Mouse (Mus musculus) MEL (cell line): ENCODE results near the gene Cldn19. TPM values are rescaled to one million over a fixed set of nuclear protein-coding genes. Genes with fewer than 3 reads are reported as not detected.

Experiments used
- DNase-seq: peaks from one replicate; pipeline ENCODE4 v3.0.0; 2011; ENCODE audit warnings: low read depth, low spot score
- H3K27ac ChIP-seq: 2 replicates; pipeline ENCODE4 v1.5.1; 2012; ENCODE audit warnings: low read depth, mild to moderate bottlenecking, control low read depth, low read length, moderate library complexity; ENCODE audit not compliant: control insufficient read depth
- H3K27me3 ChIP-seq, 2 experiments: fragments of 150-350 bp in 1 of 2; sonication (generic) in 1 of 2; 2 replicates each; pipeline ENCODE4 v1.6.1; 2012; ENCODE audit warnings: low read length in 2 of 2, mild to moderate bottlenecking in 2 of 2, improper control_type of control experiment in 1 of 2, moderate library complexity in 1 of 2; ENCODE audit not compliant: insufficient read depth in 2 of 2, control insufficient read depth in 1 of 2
- H3K36me3 ChIP-seq, 2 experiments: 2 replicates each; pipeline ENCODE4 v1.6.1; 2012 to 2014; ENCODE audit warnings: low read length in 2 of 2, improper control_type of control experiment in 1 of 2, inconsistent platforms in 1 of 2, mild to moderate bottlenecking in 1 of 2; ENCODE audit not compliant: insufficient read depth in 2 of 2, control insufficient read depth in 1 of 2
- H3K4me1 ChIP-seq, 2 experiments: fragments of 150-350 bp in 1 of 2; sonication (generic) in 1 of 2; 2 replicates each; pipeline ENCODE4 v1.6.1; 2012; ENCODE audit warnings: low read length in 2 of 2, improper control_type of control experiment in 1 of 2, mild to moderate bottlenecking in 1 of 2; ENCODE audit not compliant: insufficient read depth in 2 of 2, control insufficient read depth in 1 of 2
- H3K4me3 ChIP-seq, 2 experiments: fragments of 150-350 bp in 1 of 2; sonication (generic) in 1 of 2; 2 replicates each; pipeline ENCODE4 v1.5.1; 2012; ENCODE audit warnings: low read depth in 2 of 2, low read length in 2 of 2, mild to moderate bottlenecking in 2 of 2, moderate library complexity in 2 of 2, control low read depth in 1 of 2, improper control_type of control experiment in 1 of 2; ENCODE audit not compliant: control insufficient read depth in 1 of 2, insufficient read depth in 1 of 2
- H3K79me2 ChIP-seq: 2 replicates; pipeline ENCODE4 v1.6.1; 2012; ENCODE audit warnings: mild to moderate bottlenecking, low read length, moderate library complexity; ENCODE audit not compliant: control insufficient read depth, poor library complexity, insufficient read depth
- H3K9ac ChIP-seq: 2 replicates; pipeline ENCODE4 v1.6.1; 2012; ENCODE audit warnings: low read depth, mild to moderate bottlenecking, control low read depth, low read length, moderate library complexity; ENCODE audit not compliant: control insufficient read depth, poor library complexity, severe bottlenecking
- H3K9me3 ChIP-seq: fragments of 150-350 bp; sonication (generic); replicated peaks from 2 replicates; pipeline ENCODE4 v1.6.1; 2012; ENCODE audit warnings: mild to moderate bottlenecking, low read length, improper control_type of control experiment, moderate library complexity; ENCODE audit not compliant: insufficient read depth
- ELF1 ChIP-seq: IDR thresholded peaks from 2 replicates; pipeline ENCODE4 v1.6.1; 2014; ENCODE audit warnings: low read depth, mild to moderate bottlenecking, inconsistent platforms, low read length, improper control_type of control experiment, moderate library complexity
- ETS1 ChIP-seq: IDR thresholded peaks from 2 replicates; pipeline ENCODE4 v1.6.1; 2012; ENCODE audit warnings: low read depth, mild to moderate bottlenecking, inconsistent platforms, low read length, improper control_type of control experiment, moderate library complexity
- GATA1 ChIP-seq: IDR thresholded peaks from 2 replicates; pipeline ENCODE4 v1.6.1; 2011; ENCODE audit warnings: low read depth, low read length, improper control_type of control experiment
- MAZ ChIP-seq: IDR thresholded peaks from 2 replicates; pipeline ENCODE4 v1.6.1; 2012; ENCODE audit warnings: low read depth, mild to moderate bottlenecking, inconsistent platforms, low read length, improper control_type of control experiment
- MXI1 ChIP-seq: IDR thresholded peaks from 2 replicates; pipeline ENCODE4 v1.6.1; 2011; ENCODE audit warnings: mild to moderate bottlenecking, low read depth, low read length, improper control_type of control experiment
- RCOR1 ChIP-seq: IDR thresholded peaks from 2 replicates; pipeline ENCODE4 v1.6.1; 2012; ENCODE audit warnings: low read depth, mild to moderate bottlenecking, inconsistent platforms, low read length, improper control_type of control experiment
- SIN3A ChIP-seq: IDR thresholded peaks from 2 replicates; pipeline ENCODE4 v1.6.1; 2012; ENCODE audit warnings: low read length, improper control_type of control experiment, inconsistent platforms
- TAL1 ChIP-seq: IDR thresholded peaks from 2 replicates; pipeline ENCODE4 v1.6.1; 2012; ENCODE audit warnings: mild to moderate bottlenecking, inconsistent platforms, low read length, moderate library complexity, mixed read lengths
- UBTF ChIP-seq: IDR thresholded peaks from 2 replicates; pipeline ENCODE4 v1.6.1; 2012; ENCODE audit warnings: low read depth, mild to moderate bottlenecking, inconsistent platforms, low read length, improper control_type of control experiment, moderate library complexity, borderline replicate concordance; ENCODE audit not compliant: insufficient read depth
- ZKSCAN1 ChIP-seq: IDR thresholded peaks from 2 replicates; pipeline ENCODE4 v1.6.1; 2012; ENCODE audit warnings: low read depth, mild to moderate bottlenecking, inconsistent platforms, low read length, improper control_type of control experiment, moderate library complexity
- ZNF384 ChIP-seq: IDR thresholded peaks from 2 replicates; pipeline ENCODE4 v1.6.1; 2012; ENCODE audit warnings: low read depth, mild to moderate bottlenecking, inconsistent platforms, low read length, improper control_type of control experiment
- polyA plus RNA-seq, 2 experiments: library from polyadenylated mRNA; stranded (reverse) in 1 of 2; unstranded in 1 of 2; fragments of >175 nt in 1 of 2; fragments of >200 nt in 1 of 2; gene quantifications; 2 replicates each; pipeline versions ENCODE4 v1.2.1 to v1.2.4; 2012; ENCODE audit warnings: low replicate concordance in 2 of 2, low read depth in 1 of 2; ENCODE audit not compliant: insufficient read length in 2 of 2, insufficient read depth in 1 of 2, missing spikeins in 1 of 2
- total RNA-seq: library from RNA; depleted of rRNA; stranded (reverse); fragments of 300-350 nt; gene quantifications from 2 replicates; pipeline ENCODE4 v1.2.3, GENCODE M21; 2012

Gene Cldn19
- total and polyA plus RNA-seq, 3 experiments, result not detected

DNA sequence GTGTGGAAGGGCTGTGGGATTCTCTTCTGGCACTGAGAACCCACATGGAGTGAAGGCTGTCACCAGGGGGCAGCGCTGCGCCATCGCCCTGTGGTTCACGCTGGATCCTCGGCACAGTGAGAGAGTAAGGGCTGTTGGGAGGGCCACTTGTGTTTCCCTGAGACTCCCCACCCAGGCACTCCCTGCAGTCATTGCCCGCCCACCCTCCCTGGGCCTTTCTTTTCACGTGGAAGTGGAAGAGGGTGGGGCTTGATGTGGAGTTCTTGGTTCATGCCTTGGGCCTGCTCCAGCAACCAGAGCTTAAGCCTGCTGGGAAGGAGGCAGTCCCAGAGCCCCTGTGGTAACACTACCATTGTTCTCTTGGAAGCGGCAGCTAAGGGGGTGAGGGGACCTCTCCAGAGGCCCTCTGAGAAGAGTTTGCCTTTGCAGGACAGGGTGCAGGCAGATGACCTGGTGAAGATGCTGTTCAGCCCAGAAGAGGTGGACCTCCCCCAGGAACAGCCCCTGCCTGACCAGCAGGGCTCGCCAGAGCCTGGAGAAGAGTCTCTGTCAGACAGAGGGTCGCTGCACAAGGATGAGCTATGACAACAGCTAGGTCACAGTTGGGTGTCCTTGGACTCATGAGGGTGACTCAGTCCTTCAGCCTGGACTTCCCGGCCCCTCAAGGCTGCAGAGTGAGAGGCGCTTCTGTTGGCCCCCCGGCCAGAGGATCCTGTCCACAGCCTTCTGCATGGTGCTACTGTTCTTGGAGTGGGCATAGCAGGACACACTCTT, 7.6 kb upstream of the Cldn19 start (continued):
- TF ChIP-seq SIN3A (no peak), RCOR1 (no peak), ELF1 (no peak), GATA1 (no peak), TAL1 (no peak), ZNF384 (no peak), UBTF (no peak), ETS1 (no peak)
- TF ChIP-seq, all 39 proteins: peak for 5

DNA sequence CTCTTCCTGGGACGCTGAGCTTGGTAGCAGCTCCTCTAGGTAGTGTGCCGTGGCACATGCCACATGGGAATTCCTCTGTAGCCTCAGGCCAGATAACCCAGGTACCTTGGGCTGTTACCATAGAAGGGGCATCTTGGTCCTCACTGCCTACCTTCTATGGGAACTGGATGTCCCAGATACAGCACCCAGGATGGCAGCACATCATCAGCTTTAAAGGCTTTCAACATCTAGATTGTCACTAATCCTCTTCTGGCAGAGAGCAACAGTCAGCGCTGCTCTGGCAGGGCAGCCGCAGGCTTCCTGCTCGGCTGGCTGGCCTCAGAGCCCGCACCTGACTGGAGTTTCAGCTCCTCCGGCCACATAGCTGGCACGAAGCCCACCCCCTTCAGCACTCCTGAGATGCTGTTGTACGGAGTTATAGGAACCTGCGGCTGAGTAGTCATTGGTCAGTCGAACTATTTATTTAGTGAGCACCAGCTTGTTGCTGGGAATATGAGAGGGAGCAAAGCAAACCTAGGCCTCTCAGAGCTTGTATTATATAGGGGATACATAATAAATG, 6.7 kb upstream of the Cldn19 start:
- Histone ChIP-seq H3K9me3 (no peaks in the 10 kb centered on the region), H3K9ac (no peak overlapping the region), H3K79me2 (no peaks in the 10 kb centered on the region), H3K4me1 (no peaks in the 10 kb centered on the region), H3K27me3 (no peaks in the 10 kb centered on the region), H3K36me3 (no peaks in the 10 kb centered on the region), H3K4me3 (no peak overlapping the region), H3K27ac (no peak overlapping the region)
- TF ChIP-seq MXI1 (no peak), RCOR1 (no peak)
- no peak for DNase-seq

DNA sequence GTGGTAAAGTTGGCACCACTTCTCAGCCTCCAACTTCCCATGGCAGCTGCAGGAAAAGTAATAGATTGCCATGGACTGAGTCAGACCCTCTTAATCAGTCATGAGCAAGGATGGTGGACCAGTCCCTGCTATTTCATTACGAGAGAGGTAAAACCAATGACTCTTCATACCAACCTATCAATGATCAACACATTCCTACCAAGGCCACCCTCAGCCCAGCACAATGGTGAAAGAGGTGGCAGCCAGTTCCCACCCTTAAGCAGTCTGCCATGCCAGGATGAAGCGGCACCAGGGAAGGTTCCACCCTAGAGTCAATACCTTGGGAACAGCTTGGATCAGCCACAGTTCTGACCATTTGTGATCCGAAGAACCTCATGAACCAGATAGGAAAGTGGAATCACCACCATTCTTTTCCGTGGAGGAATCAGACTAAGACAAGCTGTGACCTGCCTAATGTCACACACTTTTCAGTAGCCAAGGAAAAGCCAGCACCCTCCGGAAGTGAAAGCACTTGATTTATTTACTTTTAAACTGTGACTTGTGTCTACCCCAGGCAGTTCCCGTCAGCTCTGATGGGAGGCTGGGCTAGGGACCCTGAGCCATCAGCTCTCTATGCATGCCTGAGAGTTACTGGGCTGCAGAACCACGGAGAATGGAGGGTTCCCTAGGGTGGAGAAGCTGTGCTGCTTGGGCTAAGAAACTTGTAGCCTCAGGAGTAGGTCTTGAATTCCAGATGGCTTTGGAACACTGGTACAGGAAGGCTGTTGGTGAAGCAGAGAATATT, 3.0 kb upstream of the Cldn19 start:
- no peak for DNase-seq
- H3K79me2 ChIP-seq, result no peaks in the 10 kb centered on the region
- H3K27ac ChIP-seq, result no peak overlapping the region
- TF ChIP-seq ZKSCAN1 (no peak), MAZ (no peak)
- TF ChIP-seq, all 39 proteins: peak for 0
- no peaks in the 10 kb centered on the region for H3K36me3 ChIP-seq
- no peak overlapping the region for H3K9ac ChIP-seq
- no peak overlapping the region for H3K4me3 ChIP-seq
- no peaks in the 10 kb centered on the region for H3K27me3 ChIP-seq
- no peaks in the 10 kb centered on the region for H3K4me1 ChIP-seq
- H3K9me3 ChIP-seq, result no peaks in the 10 kb centered on the region
